Mouse (Mus musculus) heart, adult 2 months (tissue): ENCODE measurements around the gene Metap1.

ENCODE experiments used
- CTCF ChIP-seq: fragments of 200-600 bp; IDR thresholded peaks from 2 replicates; pipeline ENCODE4 v1.8.1; 2022; ENCODE audit warnings: antibody characterized with exemption, mild to moderate bottlenecking, moderate library complexity
- EP300 ChIP-seq: fragments of 200-500 bp; IDR thresholded peaks from 2 replicates; pipeline ENCODE4 v1.6.1; 2011; ENCODE audit warnings: low read depth, low read length, control low read depth; ENCODE audit not compliant: insufficient read depth
- POLR2A ChIP-seq: fragments of 200-500 bp; IDR thresholded peaks from 2 replicates; pipeline ENCODE4 v1.6.1; 2011; ENCODE audit warnings: mild to moderate bottlenecking, low read depth, low read length, control low read depth; ENCODE audit not compliant: insufficient read depth

GRCm38 (mm10) chr3:138489327-138490033 is at the start of gene Metap1:
- TF ChIP-seq EP300 (no peak), CTCF (peak; percentile 29; the same call in 1 of the 2 replicates), POLR2A (peak; percentile 70)
